Mouse (Mus musculus) heart, postnatal 0 days (tissue): ENCODE measurements around the gene Mamdc4.

Experiments used
- CTCF ChIP-seq: IDR thresholded peaks from 2 replicates; pipeline ENCODE4 v1.5.1; 2016; ENCODE audit warnings: antibody characterized with exemption, control low read depth, low read depth
- EP300 ChIP-seq: IDR thresholded peaks from 2 replicates; pipeline ENCODE4 v1.6.1; 2016; ENCODE audit warnings: antibody characterized with exemption, low read depth

DNA sequence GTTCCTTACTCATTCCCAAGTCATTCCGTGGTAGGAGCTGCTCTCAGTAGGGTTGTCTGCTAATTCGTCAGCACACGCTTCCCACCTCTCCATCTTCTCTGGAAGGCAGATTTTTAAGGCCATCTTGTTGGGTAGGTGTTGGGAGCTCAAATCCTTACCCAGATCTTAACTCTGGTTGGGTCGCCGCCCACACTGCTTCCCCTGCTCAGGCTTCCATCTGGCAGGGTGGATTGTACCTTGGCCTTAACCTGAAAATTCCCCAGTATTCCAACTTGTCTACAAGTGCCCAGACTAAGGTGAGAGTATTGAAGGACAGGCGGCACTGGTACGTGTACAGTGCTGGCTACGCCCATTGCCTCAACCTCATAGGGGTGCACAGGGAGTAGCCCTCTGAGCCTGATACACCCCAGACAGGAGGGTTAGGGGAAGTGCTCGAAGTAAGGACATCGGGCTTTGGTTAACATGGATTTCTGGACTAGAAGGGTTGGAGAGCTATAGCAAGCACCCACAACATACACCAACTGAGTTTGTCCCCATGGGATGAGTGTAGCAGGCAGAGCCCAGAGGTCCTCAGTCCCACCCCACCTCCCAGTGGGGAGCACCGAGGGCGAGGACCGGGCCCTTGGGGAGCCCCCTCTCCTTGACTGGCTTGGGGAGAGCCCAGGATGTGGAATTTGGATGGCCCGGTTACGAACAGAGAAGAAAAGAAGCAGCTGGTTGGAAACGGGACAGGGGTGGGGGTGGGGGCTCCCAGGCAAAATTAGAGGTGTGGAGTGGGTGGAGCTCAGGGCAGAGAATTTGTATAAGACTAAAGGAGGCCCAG lies 1.6 kb upstream of the Mamdc4 start:
- TF ChIP-seq EP300 (no peak), CTCF (no peak)
